Mouse (Mus musculus) fat pad, adult 2 months (tissue): ENCODE results near the gene Cyb561d2.
"Not testable (repeated sequence)": the region's sequence is repeated elsewhere in the genome, so short reads cannot be mapped to it uniquely, and the experiment has no call there.

ENCODE experiments used
- DNase-seq: peaks from one replicate; pipeline ENCODE4 v3.0.0-alpha.2; 2011; ENCODE audit warnings: low read depth, low spot score; ENCODE audit errors: extremely low read depth

Gene Cyb561d2

GRCm38 (mm10) chr9:107572327-107572662, 30.3 kb upstream of the Cyb561d2 start:
- no peak for DNase-seq

- DNase-seq = peak; percentile 94
Observed at GRCm38 (mm10) chr9:107571534-107572326, 29.7 kb upstream of the Cyb561d2 start.

- DNase-seq = no peak
Observed at GRCm38 (mm10) chr9:107570845-107571244, 28.9 kb upstream of the Cyb561d2 start.

- no peak for DNase-seq
Observed at GRCm38 (mm10) chr9:107570016-107570415, 28.0 kb upstream of the Cyb561d2 start.

GRCm38 (mm10) chr9:107569270-107569669, 27.3 kb upstream of the Cyb561d2 start:
- no peak for DNase-seq

- DNase-seq = no peak
Observed at GRCm38 (mm10) chr9:107568331-107569261, 26.6 kb upstream of the Cyb561d2 start.

GRCm38 (mm10) chr9:107567702-107568319, 25.8 kb upstream of the Cyb561d2 start, which contains the start of gene Hyal2:
Gene Hyal2, plus strand, starts transcription at chr9:107567945.
- no peak for DNase-seq

- DNase-seq = no peak
Observed at GRCm38 (mm10) chr9:107566855-107567254, 24.9 kb upstream of the Cyb561d2 start.

- no peak for DNase-seq
Observed at GRCm38 (mm10) chr9:107566041-107566709, 24.2 kb upstream of the Cyb561d2 start.

GRCm38 (mm10) chr9:107565556-107565955, 23.6 kb upstream of the Cyb561d2 start:
- DNase-seq = not testable (repeated sequence)

- DNase-seq = peak; percentile 56
Observed at GRCm38 (mm10) chr9:107563029-107563581, 21.1 kb upstream of the Cyb561d2 start, which contains the start of gene Tusc2. Gene Tusc2, plus strand, starts transcription at chr9:107563255.

- DNase-seq = no peak
Observed at GRCm38 (mm10) chr9:107556346-107556745, 14.4 kb upstream of the Cyb561d2 start.

GRCm38 (mm10) chr9:107555701-107556100, 13.7 kb upstream of the Cyb561d2 start:
- no peak for DNase-seq

GRCm38 (mm10) chr9:107555031-107555457, 13.1 kb upstream of the Cyb561d2 start:
- no peak for DNase-seq

- DNase-seq = peak; percentile 71
Observed at GRCm38 (mm10) chr9:107554319-107554825, 12.4 kb upstream of the Cyb561d2 start.

GRCm38 (mm10) chr9:107553541-107554318, 11.7 kb upstream of the Cyb561d2 start:
- no peak for DNase-seq

GRCm38 (mm10) chr9:107552690-107553393, 10.8 kb upstream of the Cyb561d2 start:
- no peak for DNase-seq

GRCm38 (mm10) chr9:107551890-107552355, 9.9 kb upstream of the Cyb561d2 start:
- no peak for DNase-seq
